Mouse (Mus musculus) naive thymus-derived CD4-positive, alpha-beta T cell, adult 5 months (primary cell): Measurements from ENCODE around the gene Slc22a19. TPM values are rescaled to one million over a fixed set of nuclear protein-coding genes. Genes with fewer than 3 reads are reported as not detected.

Experiments
- polyA plus RNA-seq: library from polyadenylated mRNA; unstranded; fragments of 100-300 nt; shearing (Covaris generic); gene quantifications from one replicate; pipeline ENCODE4 v1.2.1, GENCODE M21; 2017

Slc22a19 gene
- not detected for polyA plus RNA-seq

DNA sequence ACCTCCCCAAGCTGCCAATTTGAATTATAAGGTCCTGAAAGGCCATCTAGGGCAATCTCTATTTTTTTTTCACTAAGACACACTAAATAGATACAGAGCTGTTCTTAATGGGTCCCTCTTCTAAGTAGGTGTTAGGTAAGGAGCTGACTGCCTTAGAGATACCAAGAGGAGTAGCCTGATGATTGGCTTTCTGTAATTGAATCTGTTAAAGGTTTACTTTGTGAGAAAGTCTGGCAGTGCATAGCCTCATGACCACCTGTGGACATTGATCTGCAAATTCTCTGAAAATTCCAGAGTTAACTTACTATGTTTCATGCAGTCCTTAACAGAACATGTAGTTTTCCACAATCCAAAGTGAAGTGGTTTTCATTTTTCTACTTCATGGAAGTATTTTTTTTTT lies at the start of gene Slc22a19:
Slc22a19 (minus strand) TSS at position 163 of the 400 bp plus-strand sequence.

Other genes with a start within 250 kb of the Slc22a19 start
- gene Rtn3, start 228.0 kb downstream of the Slc22a19 start, polyA plus RNA-seq: 56.7 TPM
- 21.7 TPM for gene Atl3, start 217.3 kb downstream of the Slc22a19 start, polyA plus RNA-seq
- gene Pla2g16, start 153.9 kb downstream of the Slc22a19 start, polyA plus RNA-seq: 34.9 TPM
- not detected for gene Lgals12, start 104.1 kb downstream of the Slc22a19 start, polyA plus RNA-seq
- gene Hrasls5, start 98.8 kb downstream of the Slc22a19 start, polyA plus RNA-seq: not detected
- gene Slc22a26, start 91.4 kb upstream of the Slc22a19 start, polyA plus RNA-seq: not detected